Mouse (Mus musculus) urinary bladder, postnatal 14 days (tissue): Measurements from ENCODE around the gene Btc.
A peak's percentile ranks its signal among the peaks of the same experiment; 100 is the strongest.

Source experiments
- DNase-seq: peaks from one replicate; pipeline ENCODE4 v3.0.0; 2021; ENCODE audit warnings: low spot score

Btc gene

DNA sequence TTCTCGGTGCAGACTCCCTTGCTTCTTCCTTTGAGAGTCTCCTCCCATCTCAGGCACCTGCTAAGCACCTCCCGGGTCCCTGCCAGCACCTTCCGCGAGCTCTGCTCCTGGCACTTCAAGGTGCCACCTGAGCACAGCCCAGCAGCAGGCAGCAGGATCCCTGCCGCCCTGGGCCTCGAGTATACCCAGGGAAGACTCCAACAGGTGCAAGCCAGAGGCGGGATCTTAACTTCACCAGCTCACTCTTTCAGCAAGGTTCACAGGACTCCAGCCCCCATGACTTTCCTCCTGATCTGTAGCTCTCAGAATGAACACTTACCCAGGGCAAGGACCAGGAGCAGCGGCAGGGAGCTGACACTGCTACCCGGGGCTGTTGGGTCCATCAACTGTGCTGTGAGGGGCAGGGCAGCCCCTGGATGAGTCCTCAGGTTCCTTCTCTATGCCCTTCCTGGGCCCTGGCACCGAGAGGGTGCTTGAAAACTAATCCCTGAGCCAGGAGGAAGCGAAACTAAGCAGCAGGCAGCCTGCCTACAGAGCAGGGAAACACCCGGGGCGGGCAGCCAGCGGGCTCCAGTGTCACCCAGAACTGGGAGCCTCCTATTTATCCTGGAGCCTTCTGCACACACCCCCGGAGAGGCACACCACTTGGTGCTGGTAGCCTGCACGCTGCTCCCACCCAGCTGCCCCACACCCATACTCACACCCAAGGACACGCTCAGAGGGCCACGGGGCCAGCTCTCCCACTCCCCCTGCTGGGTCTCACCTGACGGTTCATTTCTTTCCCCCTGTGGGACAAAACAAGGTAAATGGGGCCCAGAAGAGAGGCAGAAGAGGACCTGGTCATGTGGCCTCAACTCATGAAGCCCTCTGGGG, at the start of gene Btc:
Btc (minus strand) TSS at position 656 of the 873 bp plus-strand sequence.
- DNase-seq, result peak; percentile 72

- peak; percentile 14 for DNase-seq
Measured at GRCm38 (mm10) chr5:91444981-91445517, 42.3 kb upstream of the Btc start.

DNA sequence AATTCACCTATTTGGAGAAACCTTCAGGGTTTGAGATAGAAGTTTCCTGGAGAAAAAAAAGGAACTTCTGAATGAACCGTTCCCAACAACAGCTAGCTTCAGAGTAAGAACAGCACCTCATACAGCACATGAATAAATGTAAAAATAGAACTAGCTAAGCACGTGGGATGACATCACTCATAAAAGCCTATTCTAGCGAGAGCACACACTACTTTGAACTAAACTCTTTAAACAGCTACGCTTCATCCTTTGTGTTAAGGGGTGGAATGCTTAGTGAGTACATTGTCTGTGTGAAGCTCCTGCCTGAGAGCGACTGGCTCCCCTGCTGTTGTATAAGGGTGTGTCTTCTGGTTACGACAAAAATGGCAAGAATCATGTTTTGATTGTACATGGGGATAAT, 33.8 kb upstream of the Btc start:
- no peak for DNase-seq

- DNase-seq, result no peak
Measured at GRCm38 (mm10) chr5:91434723-91435658, 32.2 kb upstream of the Btc start.

DNA sequence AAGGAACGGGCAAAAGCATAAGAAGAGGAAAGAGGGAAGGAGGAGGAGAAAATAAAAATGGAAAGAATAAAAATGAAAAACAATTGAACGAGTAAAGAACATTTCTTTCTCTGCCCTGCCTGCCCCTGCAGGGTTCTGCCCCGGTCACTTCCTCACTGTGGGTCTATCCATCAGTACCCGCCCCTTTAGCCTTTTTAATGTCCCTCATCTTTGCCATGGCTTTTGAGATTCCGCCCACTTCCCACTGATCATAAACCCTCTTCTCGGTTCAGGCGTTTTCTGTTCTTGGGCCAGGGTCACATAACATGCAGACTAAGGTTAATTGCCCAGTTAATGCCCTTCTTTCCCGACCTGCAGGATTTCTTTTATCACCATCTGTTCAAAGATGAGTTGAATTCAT, 25.8 kb upstream of the Btc start:
- no peak for DNase-seq

DNA sequence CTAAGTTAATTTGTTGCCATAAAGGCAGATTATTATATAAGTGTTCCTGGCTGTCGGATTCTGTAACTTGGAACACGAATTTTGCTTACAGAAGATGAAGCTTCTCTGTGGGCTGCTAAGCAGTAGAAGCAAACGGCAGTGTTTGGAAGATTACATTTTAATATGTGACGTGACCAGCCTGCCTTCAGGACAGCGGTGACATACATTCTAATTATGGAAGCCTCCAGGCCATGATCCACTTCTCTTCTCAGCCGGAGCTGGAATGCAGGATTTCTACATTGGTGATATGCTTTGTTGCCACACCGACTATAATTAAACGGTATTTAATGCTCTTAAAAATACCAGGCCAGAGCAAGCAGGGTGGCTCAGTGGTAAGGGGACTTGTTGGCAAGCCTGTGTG, 11.0 kb upstream of the Btc start:
- no peak for DNase-seq

DNA sequence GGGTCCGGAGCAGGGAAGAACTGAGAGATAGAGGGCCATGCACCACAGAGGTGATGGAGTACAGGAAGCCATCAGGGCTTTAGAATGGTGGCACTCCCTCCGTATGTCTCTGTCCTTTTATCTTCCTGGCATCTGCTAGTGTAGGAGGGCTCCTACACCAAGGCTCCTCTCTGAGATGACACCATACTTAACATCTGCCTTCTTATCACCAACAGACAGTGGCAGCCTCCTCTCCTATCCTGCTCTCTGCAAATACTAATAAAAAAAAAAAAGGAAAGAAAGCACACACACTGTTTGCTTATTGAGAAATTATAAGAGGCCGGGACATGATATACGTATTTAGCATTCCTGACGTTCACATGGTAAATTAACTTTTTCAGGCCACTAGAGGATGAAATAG, 1.5 kb upstream of the Btc start:
- DNase-seq, result no peak

DNA sequence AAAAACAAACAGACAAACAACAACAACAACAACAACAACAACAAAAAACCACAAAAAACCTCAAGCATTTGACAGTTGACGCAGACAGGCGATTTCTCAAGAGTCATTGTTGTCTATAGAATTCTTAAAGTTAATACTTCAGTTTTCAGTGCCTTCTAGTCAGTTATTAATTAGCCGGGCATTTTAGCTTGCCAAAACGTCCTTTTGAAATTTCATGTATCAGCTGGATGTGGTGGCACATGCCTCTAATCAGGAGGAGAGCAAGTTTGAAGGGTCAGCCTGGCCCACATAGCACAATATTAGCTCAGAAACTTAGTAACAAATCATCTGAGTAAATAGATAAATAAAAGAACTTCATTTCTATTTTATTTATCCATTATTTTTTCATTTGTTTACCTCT, 487 bp upstream of the Btc start:
- DNase-seq, result no peak

DNA sequence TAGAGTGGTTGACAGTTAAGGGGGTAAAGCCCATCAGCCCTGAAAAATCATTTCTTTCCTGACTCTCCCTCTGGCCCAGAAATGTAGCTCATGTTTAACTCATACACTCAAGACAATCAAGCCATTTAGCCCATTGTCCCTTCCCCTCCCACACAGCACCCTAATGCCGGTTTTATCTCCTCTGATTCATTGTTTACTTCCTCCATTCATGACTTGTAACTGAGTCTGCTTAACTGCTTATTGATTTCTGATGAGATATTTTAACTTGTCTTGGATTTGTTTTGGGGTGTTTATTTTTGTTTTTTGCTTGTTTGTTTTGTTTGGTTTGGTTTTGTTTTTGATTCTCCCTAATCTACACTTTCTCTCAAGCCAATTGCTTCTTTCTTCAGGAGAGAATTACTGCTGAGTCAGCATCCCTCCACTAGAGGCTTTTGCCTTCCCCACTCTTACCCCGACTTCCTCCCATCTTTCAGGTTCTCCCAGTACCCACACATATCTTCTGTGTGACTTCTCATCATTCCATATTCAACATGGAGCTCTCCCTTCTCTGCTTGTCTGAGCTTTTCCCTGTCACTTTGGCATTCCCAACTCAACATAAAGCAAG, 2.2 kb downstream of the Btc start:
- DNase-seq, result no peak

GRCm38 (mm10) chr5:91375467-91375866, 27.3 kb downstream of the Btc start:
- DNase-seq, result no peak

GRCm38 (mm10) chr5:91368061-91368565, 34.7 kb downstream of the Btc start:
- DNase-seq, result no peak

DNA sequence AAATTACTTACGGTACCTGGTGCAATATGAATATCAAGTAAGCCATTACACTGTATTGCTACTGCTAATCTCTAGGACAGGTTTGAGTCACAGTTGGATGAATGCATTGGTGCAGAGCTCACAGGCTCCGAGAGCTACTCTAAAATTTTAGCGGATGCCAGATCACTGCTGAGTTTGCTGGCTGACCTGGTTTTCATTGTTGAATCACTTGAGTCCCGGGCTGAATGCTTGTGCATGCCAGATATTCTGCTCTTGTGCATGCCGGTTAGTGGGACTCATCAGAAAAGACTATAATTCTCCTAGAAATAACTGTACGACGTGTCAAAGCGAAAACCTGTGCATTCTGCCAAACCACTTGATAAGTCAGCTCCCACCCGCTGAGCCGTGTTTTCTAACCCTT, 35.9 kb downstream of the Btc start:
- DNase-seq, result no peak

- DNase-seq, result no peak
Measured at GRCm38 (mm10) chr5:91363274-91363991, 39.4 kb downstream of the Btc start.

DNA sequence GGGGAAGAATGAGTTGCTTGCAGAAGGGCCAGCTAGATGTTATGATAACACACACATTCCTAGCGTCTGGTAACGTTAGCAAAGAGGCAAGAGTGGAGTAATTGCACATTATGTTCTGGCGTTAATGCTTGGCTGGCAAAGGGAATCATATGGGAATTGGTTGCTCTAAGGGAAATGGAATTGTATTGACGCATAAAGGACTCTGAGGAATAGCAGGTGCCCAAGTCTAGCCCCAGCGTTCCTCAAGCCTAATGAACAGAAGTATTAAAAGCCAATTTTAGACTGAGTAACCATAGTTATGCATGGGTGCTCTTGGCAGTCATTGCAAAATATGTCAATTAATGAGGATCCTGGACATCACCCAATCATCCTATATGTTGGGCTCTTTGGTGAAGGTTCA, 50.1 kb downstream of the Btc start:
- no peak for DNase-seq

GRCm38 (mm10) chr5:91345681-91346080, 57.1 kb downstream of the Btc start:
- no peak for DNase-seq

DNA sequence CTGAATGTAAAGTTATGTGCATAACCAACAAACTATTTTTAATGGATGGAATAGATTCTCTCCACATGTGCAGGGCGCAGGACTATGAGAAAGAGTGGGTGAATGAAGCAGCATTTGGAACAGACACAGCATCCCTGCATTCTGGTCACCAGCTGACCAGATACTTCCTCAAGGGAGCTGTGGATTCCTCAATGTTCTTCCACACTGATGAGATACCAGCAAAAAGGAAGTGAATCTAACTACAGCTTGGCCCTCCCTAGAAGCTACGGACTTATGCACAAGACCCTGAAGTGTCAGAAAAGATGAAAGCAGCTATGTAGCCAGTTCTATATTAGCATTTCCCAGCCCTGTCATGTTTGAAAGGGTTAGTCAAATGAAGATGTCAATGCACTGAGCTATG, 57.7 kb downstream of the Btc start:
- no peak for DNase-seq

DNA sequence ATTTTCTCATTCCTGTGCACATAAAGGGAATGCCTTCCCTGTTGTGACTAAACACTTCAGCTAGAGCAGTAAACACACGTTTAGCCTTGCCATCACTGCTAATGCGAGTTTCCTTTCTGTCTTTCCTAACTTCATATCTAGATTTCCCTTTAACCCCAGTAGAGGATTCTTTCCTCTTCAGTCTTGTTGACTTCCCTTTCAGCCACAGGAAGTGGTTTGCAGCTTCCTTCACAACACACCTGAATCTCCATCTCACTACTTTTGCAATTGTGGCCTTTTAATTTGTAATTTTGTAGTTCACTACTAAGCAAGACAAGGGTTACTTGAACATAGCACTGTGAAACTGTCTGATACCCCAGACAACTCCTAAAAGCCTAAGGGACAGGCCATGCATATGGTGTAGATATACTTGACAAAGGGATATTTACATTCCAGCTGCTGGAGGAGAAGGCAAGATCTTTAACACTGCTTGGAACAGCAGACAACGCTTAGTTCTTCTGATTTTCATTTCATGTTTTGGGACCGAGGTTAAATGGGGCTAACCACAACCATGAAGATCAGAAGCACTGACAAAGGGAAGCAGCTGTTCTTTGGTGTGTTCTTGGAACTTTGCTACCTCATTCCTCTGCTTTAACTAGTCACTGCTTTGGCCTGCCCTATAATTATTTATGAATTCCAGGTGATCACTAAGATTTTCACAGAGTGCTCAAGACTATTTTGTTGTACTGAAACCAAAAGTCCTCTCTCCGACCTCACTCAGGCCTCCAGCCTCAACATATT, 60.6 kb downstream of the Btc start:
- DNase-seq, result no peak

- DNase-seq, result no peak
Measured at GRCm38 (mm10) chr5:91334227-91334626, 68.6 kb downstream of the Btc start.

- peak; percentile 8 for DNase-seq
Measured at GRCm38 (mm10) chr5:91332079-91332865, 70.5 kb downstream of the Btc start.

DNA sequence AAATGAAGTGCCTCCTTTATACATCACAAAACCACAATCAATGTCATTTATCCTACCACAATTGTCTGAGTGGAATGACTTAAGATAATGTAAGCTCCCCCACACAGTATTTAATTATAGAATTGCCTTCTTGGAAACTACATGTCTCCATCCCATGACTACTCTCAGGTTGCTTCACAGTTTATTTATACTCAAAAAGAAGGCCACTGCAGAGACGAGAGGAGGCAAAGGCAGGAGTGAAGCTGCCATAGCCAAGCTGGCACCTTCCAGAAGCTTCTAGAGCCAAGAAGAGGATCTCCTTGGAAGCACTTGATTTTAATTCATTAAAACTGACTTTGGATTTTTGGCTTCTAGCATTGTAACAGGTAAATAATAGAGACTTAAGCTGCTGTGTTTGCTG, 81.0 kb downstream of the Btc start:
- DNase-seq, result no peak
